ENCODE assay signal across 8 mouse cellular contexts in the genomic region with DNA sequence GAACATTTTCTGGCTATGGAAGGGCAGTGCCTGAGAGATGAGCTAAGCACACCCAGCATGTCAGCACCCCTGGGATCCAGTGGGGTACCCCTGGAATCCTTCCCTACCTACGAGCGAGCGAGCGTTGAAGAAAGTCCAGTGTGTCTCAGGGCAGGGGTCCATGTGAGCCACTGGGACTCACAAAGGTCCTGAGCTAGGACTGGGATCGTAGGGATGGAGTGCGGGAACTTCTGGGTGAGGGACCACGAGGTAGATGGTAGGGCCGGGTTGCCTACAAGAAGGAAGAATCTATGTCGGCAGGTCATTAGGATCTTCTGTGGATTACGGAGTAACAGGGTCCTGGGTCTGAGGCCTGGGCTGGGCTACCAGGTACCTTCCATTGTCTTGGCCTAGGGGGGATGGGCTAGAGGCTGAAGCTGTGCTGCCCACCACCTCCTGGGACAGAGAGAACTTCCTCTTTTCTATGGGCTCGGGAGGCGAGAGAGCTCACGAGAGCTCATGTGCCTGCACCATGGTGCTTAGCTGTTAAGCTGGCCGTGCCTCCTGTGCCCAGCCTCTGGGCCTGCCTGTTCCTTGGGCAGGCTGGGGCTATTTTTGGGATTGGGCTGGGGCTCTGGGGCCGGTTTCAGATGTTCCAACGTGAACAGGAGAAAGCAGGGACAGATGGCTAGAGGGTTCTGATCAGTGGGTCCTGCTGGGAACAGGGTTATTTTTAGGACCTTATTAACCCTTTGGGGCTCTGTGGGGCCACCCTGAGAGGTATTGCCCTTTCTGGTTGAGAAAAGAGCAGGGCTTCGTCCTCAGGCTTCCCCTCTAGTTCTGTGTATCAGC. TPM values are rescaled to one million over a fixed set of nuclear protein-coding genes. Genes with fewer than 3 reads are reported as not detected.
DNase-seq lines count a peak whose midpoint lies in the region; ATAC-seq and TF ChIP-seq lines count a peak whose summit lies in the region.

No protein-coding gene starts in this region.

- peak; percentile 79 for DNase-seq in A20 (ENCODE audit: low read depth, low spot score)
- peak; percentile 49 to 50 for DNase-seq in heart, postnatal 36 days
- DNase-seq in midbrain, embryonic 11.5 days (ENCODE audit: low spot score, missing footprints): no peak
- DNase-seq in right cerebral cortex, postnatal 36 days (ENCODE audit: low spot score in 2 of 2): no peak
- no peak for DNase-seq in urinary bladder, adult 18-20 months (ENCODE audit: low spot score in 2 of 2)

- no peaks in the 10 kb centered on the region for H3K9me3 ChIP-seq in intestine, embryonic 16.5 days (ENCODE audit: control insufficient read depth, low read length)
- no peaks in the 10 kb centered on the region for H3K9me3 ChIP-seq in intestine, embryonic 15.5 days
- no peaks in the 10 kb centered on the region for H3K9me3 ChIP-seq in midbrain, embryonic 11.5 days (ENCODE audit: control insufficient read depth, low read length)

- 72% methylated on average over 17 of the region's 17 CpGs for WGBS in intestine, embryonic 16.5 days
- 70% methylated on average over 17 of the region's 17 CpGs for WGBS in intestine, embryonic 15.5 days
- 64% methylated on average over 17 of the region's 17 CpGs for WGBS in midbrain, embryonic 11.5 days

- no peak for TF ChIP-seq CTCF in cortical plate, adult 2 months (IDR thresholded peaks at IDR 0.05; ENCODE audit: extremely low read depth, insufficient read depth, low read length)

- peak overlapping the region; percentile 6; the same call in 1 of the 2 replicates for H3K9ac ChIP-seq in intestine, embryonic 16.5 days (ENCODE audit: low read depth, low read length)
- H3K9ac ChIP-seq in intestine, embryonic 15.5 days: no peak overlapping the region
- 0 out of 2 replicates have a peak overlapping the region, but pooled peaks have one; percentile 25 for H3K9ac ChIP-seq in midbrain, embryonic 11.5 days (ENCODE audit: low read length)

- H3K4me3 ChIP-seq in intestine, embryonic 16.5 days (ENCODE audit: low read length): no peak overlapping the region
- no peak overlapping the region for H3K4me3 ChIP-seq in intestine, embryonic 15.5 days (replicated peaks)
- no peak overlapping the region for H3K4me3 ChIP-seq in cortical plate, adult 2 months (ENCODE audit: insufficient read depth, low read length)
- H3K4me3 ChIP-seq in midbrain, embryonic 11.5 days (ENCODE audit: low read depth, low read length): no peak overlapping the region

- no peaks in the 10 kb centered on the region for H3K36me3 ChIP-seq in intestine, embryonic 16.5 days (ENCODE audit: control insufficient read depth, insufficient read depth, low read length)
- 0 out of 2 replicates have a peak, but pooled peaks cover 4% of the 10 kb centered on the region for H3K36me3 ChIP-seq in intestine, embryonic 15.5 days
- H3K36me3 ChIP-seq in midbrain, embryonic 11.5 days (ENCODE audit: control insufficient read depth, insufficient read depth, low read length): no peaks in the 10 kb centered on the region

- no peak overlapping the region; the same call in 1 of the 2 replicates for H3K27ac ChIP-seq in intestine, embryonic 16.5 days (ENCODE audit: low read length)
- H3K27ac ChIP-seq in intestine, embryonic 15.5 days: no peak overlapping the region
- H3K27ac ChIP-seq in cortical plate, adult 2 months (ENCODE audit: insufficient read depth, low read length): peak overlapping the region; percentile 84; the same call in 1 of the 2 replicates
- H3K27ac ChIP-seq in midbrain, embryonic 11.5 days (ENCODE audit: low read depth, low read length): no peak overlapping the region

- H3K4me2 ChIP-seq in intestine, embryonic 16.5 days (ENCODE audit: low read depth, low read length): no peak overlapping the region
- H3K4me2 ChIP-seq in intestine, embryonic 15.5 days (replicated peaks): no peak overlapping the region
- no peak overlapping the region for H3K4me2 ChIP-seq in midbrain, embryonic 11.5 days

- peaks cover 96% of the 10 kb centered on the region for H3K4me1 ChIP-seq in intestine, embryonic 16.5 days (ENCODE audit: control insufficient read depth, insufficient read depth, low read length)
- H3K4me1 ChIP-seq in intestine, embryonic 15.5 days (replicated peaks): peaks cover 94% of the 10 kb centered on the region
- H3K4me1 ChIP-seq in cortical plate, adult 2 months (ENCODE audit: control insufficient read depth, insufficient read depth, low read length): peaks cover 10% of the 10 kb centered on the region
- H3K4me1 ChIP-seq in midbrain, embryonic 11.5 days (ENCODE audit: control insufficient read depth, insufficient read depth, low read length): peaks cover 56% of the 10 kb centered on the region

- intact Hi-C loops in heart, postnatal 36 days (cut with DNase I): no loop called here

- no peak for ATAC-seq in intestine, embryonic 16.5 days
- ATAC-seq in intestine, embryonic 15.5 days: no peak
- ATAC-seq in midbrain, embryonic 11.5 days (ENCODE audit: low FRiP score): no peak

- TF ChIP-seq POLR2A in cortical plate, adult 2 months (IDR thresholded peaks at IDR 0.05; ENCODE audit: extremely low read depth, insufficient read depth, low read length): no peak

- H3K27me3 ChIP-seq in intestine, embryonic 16.5 days (replicated peaks; ENCODE audit: control insufficient read depth, insufficient read depth, low read length): no peaks in the 10 kb centered on the region
- H3K27me3 ChIP-seq in intestine, embryonic 15.5 days (replicated peaks): no peaks in the 10 kb centered on the region
- no peaks in the 10 kb centered on the region for H3K27me3 ChIP-seq in midbrain, embryonic 11.5 days (ENCODE audit: control insufficient read depth, insufficient read depth, low read length)

RNA-seq across cellular contexts. Expression of a gene that starts 10.2 kb away (rescaled TPM):
- 5.1 and 5.9 TPM in 2 replicates for polyA plus RNA-seq in intestine, embryonic 16.5 days (2015; fragmentation: Nextera tagmentation; extraction: Ambion mirVana)
- polyA plus RNA-seq in intestine, embryonic 15.5 days (2015; fragmentation: Nextera tagmentation; extraction: Ambion mirVana): 7.5 and 7.8 TPM in 2 replicates
- polyA plus RNA-seq in cortical plate, adult 2 months (2012; rRNA removed): 13.8 and 14.6 TPM in 2 replicates
- total RNA-seq in heart, postnatal 36 days (2021): 10 to 100 TPM; 44.6 to 59.4 TPM
- polyA plus RNA-seq in midbrain, embryonic 11.5 days (2014; fragmentation: Nextera tagmentation; extraction: Ambion mirVana): 5.6 and 6.4 TPM in 2 replicates

RNA-seq across cellular contexts. Expression of a gene that starts 38.1 kb away (rescaled TPM):
- 0.61 and 0.80 TPM in 2 replicates for polyA plus RNA-seq in intestine, embryonic 16.5 days (2015; fragmentation: Nextera tagmentation; extraction: Ambion mirVana)
- 1.2 TPM in 2 replicates for polyA plus RNA-seq in intestine, embryonic 15.5 days (2015; fragmentation: Nextera tagmentation; extraction: Ambion mirVana)
- 0.11 TPM in 1 of 2 replicates, not detected in the other for polyA plus RNA-seq in cortical plate, adult 2 months (2012; rRNA removed)
- not detected for total RNA-seq in heart, postnatal 36 days (2021)
- not detected in 2 replicates for polyA plus RNA-seq in midbrain, embryonic 11.5 days (2014; fragmentation: Nextera tagmentation; extraction: Ambion mirVana)

RNA-seq across cellular contexts. Expression of a gene that starts 51.9 kb away (rescaled TPM):
- polyA plus RNA-seq in intestine, embryonic 16.5 days (2015; fragmentation: Nextera tagmentation; extraction: Ambion mirVana): not detected in 2 replicates
- not detected in 2 replicates for polyA plus RNA-seq in intestine, embryonic 15.5 days (2015; fragmentation: Nextera tagmentation; extraction: Ambion mirVana)
- 0.04 TPM in 1 of 2 replicates, not detected in the other for polyA plus RNA-seq in cortical plate, adult 2 months (2012; rRNA removed)
- total RNA-seq in heart, postnatal 36 days (2021): not detected
- polyA plus RNA-seq in midbrain, embryonic 11.5 days (2014; fragmentation: Nextera tagmentation; extraction: Ambion mirVana): not detected in 2 replicates

Comparison
In these comparisons a context has a peak if more than half of its experiments do, and no peak if none do; other contexts are left out.
1. DNase-seq: peak in A20 (single experiment) and heart, postnatal 36 days (2 of 2); none in midbrain, embryonic 11.5 days (single experiment), right cerebral cortex, postnatal 36 days (0 of 2) and urinary bladder, adult 18-20 months (0 of 2).